Mouse (Mus musculus) spleen, postnatal 4 days (tissue): Measurements from ENCODE around the gene Tmcc3.
A peak's percentile ranks its signal among the peaks of the same experiment; 100 is the strongest.
"Not testable (repeated sequence)": the region's sequence is repeated elsewhere in the genome, so short reads cannot be mapped to it uniquely, and the experiment has no call there.

Source experiments
- DNase-seq, 2 experiments: peaks; one replicate each; pipeline ENCODE4 v3.0.0; 2022; ENCODE audit warnings: low spot score in 2 of 2

The Tmcc3 gene

DNA sequence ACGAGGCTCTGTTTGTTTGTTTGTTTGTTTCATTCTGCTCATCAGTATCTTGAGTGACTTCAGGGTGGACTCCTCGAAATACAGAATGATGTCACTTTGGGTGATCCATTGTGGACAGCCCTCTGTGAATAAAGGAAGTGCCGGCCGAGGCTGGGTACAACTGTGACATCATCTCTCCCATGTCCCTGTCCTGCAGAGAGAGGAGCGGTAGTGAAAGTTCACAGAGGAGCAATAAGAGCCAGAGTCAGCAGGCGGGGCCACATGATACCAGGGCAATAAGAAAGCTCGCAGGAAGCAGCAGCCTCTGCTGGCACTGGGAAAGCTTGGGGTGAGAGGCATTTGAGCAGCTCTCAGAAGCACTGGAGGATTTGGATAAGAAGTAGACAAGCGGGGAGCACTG lies 264.2 kb downstream of the Tmcc3 start:
- DNase-seq, result no peak

GRCm38 (mm10) chr10:94578870-94579269 lies 267.1 kb downstream of the Tmcc3 start:
- no peak for DNase-seq

- DNase-seq, result no peak
These were observed 269.6 kb downstream of the Tmcc3 start for GRCm38 (mm10) chr10:94581384-94581783.

DNA sequence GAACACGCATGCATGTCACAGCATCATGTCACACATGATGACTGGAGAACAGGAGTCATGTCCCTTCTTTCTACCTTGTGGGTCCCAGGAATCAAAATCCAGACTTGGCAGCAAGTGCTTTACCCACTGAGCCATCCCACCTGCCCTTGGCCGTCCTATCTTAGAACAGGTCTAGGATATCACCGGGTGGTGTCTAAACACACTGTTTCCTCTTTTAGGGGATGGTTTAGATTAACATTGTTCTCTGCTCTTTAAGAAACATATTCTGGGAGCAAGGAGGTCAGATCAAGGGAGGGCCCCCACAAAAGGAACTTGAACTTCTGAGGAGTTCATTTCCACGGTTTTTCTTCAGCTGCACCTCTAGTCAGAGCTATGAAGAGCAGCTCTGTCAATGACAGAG lies 272.0 kb downstream of the Tmcc3 start:
- DNase-seq, result no peak

GRCm38 (mm10) chr10:94584851-94585359 lies 273.2 kb downstream of the Tmcc3 start:
- no peak for DNase-seq

GRCm38 (mm10) chr10:94585819-94586218 lies 274.1 kb downstream of the Tmcc3 start:
- DNase-seq, result no peak

- no peak for DNase-seq
These were observed 277.2 kb downstream of the Tmcc3 start for GRCm38 (mm10) chr10:94588976-94589375.

DNA sequence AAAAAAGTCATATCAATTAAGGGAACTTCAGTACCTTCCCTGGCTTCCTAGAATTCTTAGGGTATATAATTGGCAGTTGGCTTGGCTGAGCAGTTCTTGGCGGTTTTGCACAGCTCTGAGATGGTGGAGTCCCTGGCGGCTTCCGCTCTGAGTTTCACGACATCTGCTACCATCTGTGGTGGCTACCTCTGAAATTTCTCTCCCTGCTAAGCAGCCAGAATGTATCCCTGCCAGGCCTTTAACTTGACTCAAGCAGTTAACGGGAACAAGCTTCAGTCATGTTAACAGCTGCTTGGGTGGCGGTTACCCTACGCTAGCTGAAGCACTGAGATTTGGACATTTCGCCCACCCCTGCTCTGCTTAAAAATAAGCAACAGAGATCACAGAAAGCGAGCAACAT lies 284.0 kb downstream of the Tmcc3 start:
- DNase-seq, result no peak

DNA sequence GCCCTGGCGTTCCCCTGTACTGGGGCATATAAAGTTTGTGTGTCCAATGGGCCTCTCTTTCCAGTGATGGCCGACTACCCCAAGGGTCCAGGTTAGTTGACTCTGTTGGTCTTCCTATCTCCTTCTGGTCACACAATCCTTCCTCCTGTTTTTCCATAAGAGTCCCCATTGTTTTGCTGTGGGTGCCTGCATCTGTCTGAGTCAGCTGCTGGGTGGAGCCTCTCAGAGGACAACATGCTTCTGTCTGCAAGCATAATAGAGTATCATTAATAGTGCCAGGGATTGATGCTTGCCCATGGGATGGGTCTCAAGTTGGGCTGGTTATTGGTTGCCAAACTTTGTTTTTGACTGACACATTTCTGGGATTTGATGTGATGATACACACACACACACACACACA lies 288.1 kb downstream of the Tmcc3 start:
- not testable (repeated sequence) for DNase-seq

DNA sequence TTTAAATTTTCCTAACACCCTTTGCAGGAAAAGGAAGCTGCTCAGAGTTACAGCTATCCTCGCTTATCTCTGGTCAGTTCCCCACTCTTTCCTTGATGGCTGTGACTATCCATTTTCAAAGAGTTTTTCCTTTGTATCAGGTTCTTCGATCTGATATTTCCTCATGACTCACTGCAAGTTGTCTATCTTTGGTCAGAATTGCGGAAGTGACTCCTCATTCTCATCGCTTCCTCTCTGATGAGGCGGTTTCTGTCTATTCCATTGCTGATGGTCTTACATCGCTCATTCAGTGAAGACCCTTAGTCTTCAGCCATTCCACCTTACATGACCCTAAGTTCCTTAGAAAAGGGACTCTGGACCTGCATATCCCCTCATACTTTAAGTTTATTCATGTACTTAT lies 289.3 kb downstream of the Tmcc3 start:
- no peak for DNase-seq

- DNase-seq, result peak in 1 of 2 experiments; percentile 21
These were observed 293.7 kb downstream of the Tmcc3 start for GRCm38 (mm10) chr10:94605491-94605890.

- DNase-seq, result peak; percentile 46 to 70
These were observed 297.6 kb downstream of the Tmcc3 start for GRCm38 (mm10) chr10:94609309-94609777.

- no peak for DNase-seq
These were observed 299.6 kb downstream of the Tmcc3 start for GRCm38 (mm10) chr10:94611228-94611968.

GRCm38 (mm10) chr10:94611969-94612440 lies 300.3 kb downstream of the Tmcc3 start:
- DNase-seq, result no peak

DNA sequence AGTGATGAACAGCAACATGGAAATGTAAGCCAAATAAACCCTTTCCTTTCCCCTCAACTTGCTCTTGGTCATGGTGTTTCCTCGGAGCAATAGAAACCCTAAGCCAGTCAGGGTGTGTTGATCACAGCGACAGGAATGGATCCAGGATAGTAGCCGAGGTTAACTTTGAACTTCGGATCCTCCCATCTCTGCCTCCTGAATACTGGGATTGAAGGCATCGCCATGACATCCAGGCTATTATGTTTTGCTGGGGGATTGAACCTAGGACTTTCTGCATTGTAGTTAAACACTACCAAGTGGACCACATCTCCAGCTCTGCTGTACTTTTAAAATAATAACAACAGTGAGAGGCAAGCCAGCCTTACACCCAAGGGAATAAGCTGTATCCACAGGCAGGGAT lies 307.8 kb downstream of the Tmcc3 start:
- no peak for DNase-seq

- DNase-seq, result no peak
These were observed 308.8 kb downstream of the Tmcc3 start for GRCm38 (mm10) chr10:94620561-94620960.

GRCm38 (mm10) chr10:94621420-94622225 lies 309.9 kb downstream of the Tmcc3 start:
- DNase-seq, result peak in 1 of 2 experiments; percentile 58

DNA sequence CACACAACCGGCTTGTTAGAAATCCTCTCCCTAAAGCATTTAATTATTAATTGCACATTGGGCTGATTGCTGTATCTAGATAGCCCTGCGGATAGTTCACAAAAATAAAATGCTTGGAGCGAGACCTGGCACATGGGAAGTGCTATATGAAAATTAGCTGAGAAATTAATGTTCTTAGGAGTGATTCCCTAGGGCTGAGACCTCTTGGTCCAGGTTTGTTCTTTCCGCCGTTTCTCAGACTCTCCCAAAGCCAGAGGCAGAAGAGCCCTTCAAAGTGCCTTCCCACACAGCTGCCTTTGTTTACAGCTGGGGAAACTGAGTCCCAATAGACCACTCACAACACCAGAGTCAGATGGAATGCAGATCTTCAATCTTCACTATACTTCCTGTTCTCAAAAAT lies 310.5 kb downstream of the Tmcc3 start:
- DNase-seq, result peak in 1 of 2 experiments; percentile 31

GRCm38 (mm10) chr10:94622828-94623227 lies 311.1 kb downstream of the Tmcc3 start:
- peak in 1 of 2 experiments; percentile 39 for DNase-seq

DNA sequence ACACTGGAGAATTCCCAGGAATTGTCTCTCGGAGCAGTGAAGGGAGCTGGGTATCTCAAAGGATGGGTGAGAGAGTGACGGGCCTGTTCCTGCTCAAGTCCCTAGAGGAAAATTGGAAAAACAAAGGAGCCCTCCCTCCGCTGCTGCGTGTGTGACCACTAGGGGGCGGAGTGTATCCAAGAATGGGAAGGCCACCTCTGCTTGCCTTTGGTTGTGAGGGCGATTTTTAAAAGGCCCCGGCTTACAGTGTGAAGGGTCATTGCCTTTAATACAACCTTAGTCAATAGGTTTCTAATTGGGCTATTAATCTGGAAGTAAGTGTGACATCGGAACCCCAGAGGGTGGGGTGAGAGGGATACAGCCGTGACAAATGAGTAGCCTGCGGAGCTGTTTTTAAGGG lies 311.9 kb downstream of the Tmcc3 start:
- peak; percentile 63 to 88 for DNase-seq

- DNase-seq, result peak in 1 of 2 experiments; percentile 38
These were observed 313.3 kb downstream of the Tmcc3 start for GRCm38 (mm10) chr10:94625036-94625435.

- DNase-seq, result peak in 1 of 2 experiments; percentile 35
These were observed 313.9 kb downstream of the Tmcc3 start for GRCm38 (mm10) chr10:94625606-94626005.
